In genomic region chr13:62763806-62764205, GRCm38 (mm10) we compare ENCODE assay signal across 8 mouse cellular contexts. TPM values are rescaled to one million over a fixed set of nuclear protein-coding genes. Genes with fewer than 3 reads are reported as not detected.
A peak's percentile ranks its signal among the peaks of the same experiment; 100 is the strongest.
DNase-seq lines count a peak whose midpoint lies in the region; ATAC-seq and TF ChIP-seq lines count a peak whose summit lies in the region.
"Not testable (repeated sequence)": the region's sequence is repeated elsewhere in the genome, so short reads cannot be mapped to it uniquely, and the experiment has no call there.

No protein-coding gene starts in this region.

- not testable (repeated sequence) for H3K4me3 ChIP-seq in intestine, postnatal 0 days (ENCODE audit: low read depth, low read length)

- not testable (repeated sequence) for H3K27me3 ChIP-seq in intestine, postnatal 0 days (replicated peaks; ENCODE audit: control insufficient read depth, insufficient read depth, low read length)

- TF ChIP-seq CTCF in intestine, postnatal 0 days (IDR thresholded peaks at IDR 0.05; ENCODE audit: low read depth) = peak; percentile 74

- ATAC-seq in intestine, postnatal 0 days = not testable (repeated sequence)

- 66% methylated on average over 2 of the region's 2 CpGs for WGBS in intestine, postnatal 0 days

- not testable (repeated sequence) for H3K36me3 ChIP-seq in intestine, postnatal 0 days (ENCODE audit: control insufficient read depth, insufficient read depth)

- peak; percentile 69 for DNase-seq in 416B (ENCODE audit: low read depth)
- peak; percentile 26 for DNase-seq in T-cell, adult 2 months (ENCODE audit: low spot score)
- DNase-seq in cerebellum, postnatal 14 days = peak; percentile 46 to 51
- DNase-seq in frontal cortex, postnatal 25 days (ENCODE audit: low spot score in 2 of 2) = peak; percentile 8 to 36
- peak; percentile 47 to 63 for DNase-seq in left cerebral cortex, adult 18-20 months (ENCODE audit: low spot score in 2 of 2)
- DNase-seq in lung, postnatal 14 days = peak; percentile 51
- DNase-seq in right cerebral cortex, postnatal 10 days (ENCODE audit: low spot score in 2 of 2) = peak; percentile 54 to 69

- H3K9ac ChIP-seq in intestine, postnatal 0 days (ENCODE audit: low read depth, low read length) = not testable (repeated sequence)

- not testable (repeated sequence) for H3K4me1 ChIP-seq in intestine, postnatal 0 days (replicated peaks; ENCODE audit: control insufficient read depth, insufficient read depth, low read length)

- H3K4me2 ChIP-seq in intestine, postnatal 0 days (replicated peaks; ENCODE audit: low read depth) = not testable (repeated sequence)

- not testable (repeated sequence) for H3K27ac ChIP-seq in intestine, postnatal 0 days (ENCODE audit: low read depth, low read length)

- H3K9me3 ChIP-seq in intestine, postnatal 0 days (ENCODE audit: control insufficient read depth) = not testable (repeated sequence)

RNA-seq across cellular contexts. Expression of gene Platr25, which starts 3.3 kb away (rescaled TPM):
- polyA plus RNA-seq in intestine, postnatal 0 days (2015; fragmentation: Nextera tagmentation; extraction: Ambion mirVana) = 5.6 and 6.4 TPM in 2 replicates
- 10 to 100 TPM; 14.8 to 15.7 TPM for total RNA-seq in left cerebral cortex, adult 18-20 months (2021)

RNA-seq across cellular contexts. Expression of gene Gm5141, which starts 21.8 kb away (rescaled TPM):
- polyA plus RNA-seq in intestine, postnatal 0 days (2015; fragmentation: Nextera tagmentation; extraction: Ambion mirVana) = 1.2 and 1.7 TPM in 2 replicates
- 1 to 10 TPM; 4.1 to 5.8 TPM for total RNA-seq in left cerebral cortex, adult 18-20 months (2021)
